In genomic region chr16:91160679-91161078, GRCm38 (mm10) we compare ENCODE assay signal across 9 mouse cellular contexts.
DNase-seq lines count a peak whose midpoint lies in the region; ATAC-seq and TF ChIP-seq lines count a peak whose summit lies in the region.
"Had no signal": no experiment of that assay in that cellular context is flagged by ENCODE, and none has a peak within 500 bp of the region (broad histone marks: within the 10 kb centered on the region; RNA-seq: fewer than 3 reads in every experiment).

No protein-coding gene starts in this region.

- intact Hi-C loops in gastrocnemius, adult 2 months (cut with DNase I) = loop anchor here (5.0 kb wide), 2 partner anchors 152 to 192 kb away; no protein-coding TSS in a partner anchor

- TF ChIP-seq RAD21 in MEL (IDR thresholded peaks at IDR 0.05; ENCODE audit: low read depth, low read length) = peak; percentile 43

- no peaks in the 10 kb centered on the region for H3K79me2 ChIP-seq in liver, adult 2 months (ENCODE audit: control insufficient read depth, insufficient read depth, low read length)
- H3K79me2 ChIP-seq in MEL (ENCODE audit: control insufficient read depth, insufficient read depth, low read length, poor library complexity) = no peaks in the 10 kb centered on the region

- TF ChIP-seq CTCF in gastrocnemius, adult 2 months (IDR thresholded peaks at IDR 0.05) = peak; percentile 63
- peak; percentile 67 for TF ChIP-seq CTCF in liver, adult 2 months (IDR thresholded peaks at IDR 0.05; ENCODE audit: low read depth, low read length)
- TF ChIP-seq CTCF in MEL (IDR thresholded peaks at IDR 0.05 in 2 of 3, conservative IDR thresholded peaks at IDR 0.05 in 1 of 3; ENCODE audit: control insufficient read depth in 1 of 3, insufficient read depth in 1 of 3, low read depth in 2 of 3, low read length in 3 of 3, poor library complexity in 1 of 3, severe bottlenecking in 1 of 3) = peak in 2 of 3 experiments; percentile 50 to 64; a peak in 5 of 6 replicates

- no peak overlapping the region for H3K9ac ChIP-seq in liver, adult 2 months (ENCODE audit: low read depth, low read length)
- H3K9ac ChIP-seq in liver, embryonic 12.5 days = no peak overlapping the region
- no peak overlapping the region for H3K9ac ChIP-seq in MEL (ENCODE audit: control insufficient read depth, low read depth, low read length, poor library complexity, severe bottlenecking)
- H3K9ac ChIP-seq: lung, embryonic 15.5 days had no signal

- no peak overlapping the region for H3K4me2 ChIP-seq in liver, embryonic 12.5 days
- H3K4me2 ChIP-seq: lung, embryonic 15.5 days had no signal

- no peak for TF ChIP-seq EP300 in MEL (IDR thresholded peaks at IDR 0.05; ENCODE audit: low read depth in 1 of 2, low read length in 2 of 2)

- TF ChIP-seq POLR2A in liver, adult 2 months (IDR thresholded peaks at IDR 0.05; ENCODE audit: extremely low read depth, insufficient read depth, low read length) = no peak
- TF ChIP-seq POLR2A in MEL (IDR thresholded peaks at IDR 0.05; ENCODE audit: control insufficient read depth in 1 of 2, insufficient read depth in 1 of 2, low read depth in 1 of 2, low read length in 2 of 2, poor library complexity in 1 of 2) = no peak

- peak; percentile 28 for DNase-seq in gastrocnemius, adult 2 months
- DNase-seq in gastrocnemius, adult 18-20 months (ENCODE audit: low spot score) = no peak
- DNase-seq in liver, adult 2 months (ENCODE audit: extremely low read depth, low read depth, low spot score) = no peak
- DNase-seq in MEL (ENCODE audit: low read depth, low spot score) = no peak
- peak; percentile 44 for DNase-seq in embryo, embryonic 9.5 days (ENCODE audit: extremely low spot score)
- DNase-seq in retina, embryonic 14.5 days (ENCODE audit: low spot score) = peak; percentile 77

- no peak for ATAC-seq in liver, embryonic 12.5 days
- ATAC-seq in erythroblast, adult 5-6 weeks (replicated peaks; ENCODE audit: low FRiP score, poor library complexity, severe bottlenecking) = no peak

- H3K4me3 ChIP-seq in gastrocnemius, adult 2 months = no peak overlapping the region
- no peak overlapping the region for H3K4me3 ChIP-seq in liver, adult 2 months (ENCODE audit: insufficient read depth, low read depth, low read length)
- no peak overlapping the region for H3K4me3 ChIP-seq in liver, embryonic 12.5 days
- H3K4me3 ChIP-seq in MEL (ENCODE audit: control insufficient read depth in 1 of 2, insufficient read depth in 1 of 2, low read depth in 2 of 2, low read length in 2 of 2) = no peak overlapping the region
- H3K4me3 ChIP-seq: lung, embryonic 15.5 days had no signal

- H3K9me3 ChIP-seq in liver, embryonic 12.5 days (replicated peaks) = no peaks in the 10 kb centered on the region
- no peaks in the 10 kb centered on the region for H3K9me3 ChIP-seq in MEL (replicated peaks; ENCODE audit: insufficient read depth, low read length)
- H3K9me3 ChIP-seq: lung, embryonic 15.5 days had no signal

- H3K4me1 ChIP-seq in liver, adult 2 months (ENCODE audit: control insufficient read depth, insufficient read depth, low read length) = no peaks in the 10 kb centered on the region
- H3K4me1 ChIP-seq in liver, embryonic 12.5 days = 0 out of 2 replicates have a peak, but pooled peaks cover 7% of the 10 kb centered on the region
- no peaks in the 10 kb centered on the region for H3K4me1 ChIP-seq in MEL (ENCODE audit: control insufficient read depth in 1 of 2, insufficient read depth in 2 of 2, low read length in 2 of 2)
- H3K4me1 ChIP-seq: lung, embryonic 15.5 days had no signal

- H3K27ac ChIP-seq in gastrocnemius, adult 2 months = no peak overlapping the region
- H3K27ac ChIP-seq in liver, adult 2 months (replicated peaks; ENCODE audit: insufficient read depth, low read depth, low read length) = no peak overlapping the region
- no peak overlapping the region for H3K27ac ChIP-seq in liver, embryonic 12.5 days
- H3K27ac ChIP-seq in MEL (ENCODE audit: control insufficient read depth, low read depth, low read length) = no peak overlapping the region
- H3K27ac ChIP-seq: lung, embryonic 15.5 days had no signal

- H3K27me3 ChIP-seq in liver, adult 2 months (ENCODE audit: control insufficient read depth, insufficient read depth, low read length) = no peaks in the 10 kb centered on the region; the same call in 1 of the 2 replicates
- H3K27me3 ChIP-seq in liver, embryonic 12.5 days (replicated peaks) = peaks cover 31% of the 10 kb centered on the region
- peaks cover 0 to 5% of the 10 kb centered on the region in 2 experiments; a peak in 2 of 4 replicates for H3K27me3 ChIP-seq in MEL (ENCODE audit: control insufficient read depth in 1 of 2, insufficient read depth in 2 of 2, low read length in 2 of 2)
- H3K27me3 ChIP-seq: lung, embryonic 15.5 days had no signal

- WGBS in liver, adult 2 months = 23% methylated on average over 8 of the region's 8 CpGs
- WGBS in liver, embryonic 12.5 days (ENCODE audit: insufficient replicate concordance) = 16% methylated on average over 8 of the region's 8 CpGs

- H3K36me3 ChIP-seq in liver, adult 2 months (ENCODE audit: control insufficient read depth, insufficient read depth, low read length) = no peaks in the 10 kb centered on the region
- H3K36me3 ChIP-seq in liver, embryonic 12.5 days = no peaks in the 10 kb centered on the region
- H3K36me3 ChIP-seq in MEL (ENCODE audit: control insufficient read depth in 1 of 2, insufficient read depth in 2 of 2, low read length in 2 of 2) = no peaks in the 10 kb centered on the region
- H3K36me3 ChIP-seq: lung, embryonic 15.5 days had no signal

TF ChIP-seq in MEL, 35 proteins besides CTCF, POLR2A, EP300 and RAD21:
- TF ChIP-seq SMC3 (IDR thresholded peaks at IDR 0.05; ENCODE audit: low read depth, low read length) (peak; percentile 59), ZC3H11A (IDR thresholded peaks at IDR 0.05; ENCODE audit: low read depth, low read length) (peak; percentile 43), USF2 (IDR thresholded peaks at IDR 0.05; ENCODE audit: borderline replicate concordance in 1 of 2, insufficient read depth in 1 of 2, low read depth in 1 of 2, low read length in 2 of 2) (no peak), HCFC1 (IDR thresholded peaks at IDR 0.05; ENCODE audit: low read depth, low read length) (no peak), GABPA (IDR thresholded peaks at IDR 0.05; ENCODE audit: low read depth, low read length) (no peak)

Comparison
In these comparisons a context has a peak if more than half of its experiments do, and no peak if none do; other contexts are left out.
1. DNase-seq: peak in gastrocnemius, adult 2 months (single experiment), embryo, embryonic 9.5 days (single experiment) and retina, embryonic 14.5 days (single experiment); none in gastrocnemius, adult 18-20 months (single experiment), liver, adult 2 months (single experiment) and MEL (single experiment).
2. Peak in every context shown above with its lines, with median percentiles within 50 percentile points of each other: CTCF ChIP-seq.